Mouse (Mus musculus): ENCODE results near the gene Olfr1341. TPM values are rescaled to one million over a fixed set of nuclear protein-coding genes. Genes with fewer than 3 reads are reported as not detected.

Olfr1341 gene
- not detected in 2 replicates for total RNA-seq (2012; rRNA removed)
- not detected for polyA plus RNA-seq (2012; ENCODE audit: insufficient read depth in 1 of 2, insufficient read length in 2 of 2, low read depth in 1 of 2, low replicate concordance in 2 of 2, missing spikeins in 1 of 2)

DNA sequence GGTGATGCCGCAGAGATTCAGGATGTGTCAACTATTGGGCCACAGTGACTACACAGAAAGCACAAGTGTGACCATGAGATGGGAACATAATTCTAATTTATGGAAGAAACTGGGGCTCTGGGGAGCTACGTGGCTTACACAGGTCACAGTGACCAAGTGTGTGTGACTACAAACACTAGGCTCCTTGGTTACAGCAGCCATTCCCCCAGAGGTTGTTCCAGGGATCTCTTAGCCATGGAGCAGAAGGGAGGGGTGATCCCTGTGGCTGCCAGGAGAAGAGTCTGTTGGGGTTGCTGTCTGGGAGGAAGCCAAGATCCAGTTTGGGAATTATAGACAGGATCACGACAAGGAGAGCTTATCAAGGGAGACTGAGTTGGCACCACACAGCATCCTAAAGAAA lies at the start of gene Olfr1341:
Gene Olfr1341, plus strand, starts transcription at position 301 of the 400 bp plus-strand sequence.
- Histone ChIP-seq H3K36me3 (ENCODE audit: control insufficient read depth in 1 of 2, insufficient read depth in 2 of 2, low read length in 2 of 2) (no peaks in the 10 kb centered on the region), H3K9ac (ENCODE audit: control insufficient read depth, low read depth, low read length, poor library complexity, severe bottlenecking) (no peak within 1 kb of the TSS), H3K9me3 (replicated peaks; ENCODE audit: insufficient read depth, low read length) (no peaks in the 10 kb centered on the region), H3K79me2 (ENCODE audit: control insufficient read depth, insufficient read depth, low read length, poor library complexity) (no peaks in the 10 kb centered on the region), H3K27me3 (ENCODE audit: control insufficient read depth in 1 of 2, insufficient read depth in 2 of 2, low read length in 2 of 2) (no peaks in the 10 kb centered on the region; a peak in 1 of 4 replicates), H3K27ac (ENCODE audit: control insufficient read depth, low read depth, low read length) (no peak within 1 kb of the TSS), H3K4me1 (ENCODE audit: control insufficient read depth in 1 of 2, insufficient read depth in 2 of 2, low read length in 2 of 2) (no peaks in the 10 kb centered on the region), H3K4me3 (ENCODE audit: control insufficient read depth in 1 of 2, insufficient read depth in 1 of 2, low read depth in 2 of 2, low read length in 2 of 2) (no peak within 1 kb of the TSS)
- DNase-seq (ENCODE audit: low read depth, low spot score), result no peak
- TF ChIP-seq GATA1 (IDR thresholded peaks at IDR 0.05; ENCODE audit: low read depth, low read length) (no peak), RAD21 (IDR thresholded peaks at IDR 0.05; ENCODE audit: low read depth, low read length) (no peak), USF2 (IDR thresholded peaks at IDR 0.05; ENCODE audit: borderline replicate concordance in 1 of 2, insufficient read depth in 1 of 2, low read depth in 1 of 2, low read length in 2 of 2) (no peak), USF1 (IDR thresholded peaks at IDR 0.05; ENCODE audit: low read depth, low read length) (no peak), ZMIZ1 (IDR thresholded peaks at IDR 0.05; ENCODE audit: low read depth, low read length) (no peak), MAX (IDR thresholded peaks at IDR 0.05; ENCODE audit: low read length) (no peak), HCFC1 (IDR thresholded peaks at IDR 0.05; ENCODE audit: low read depth, low read length) (no peak)

DNA sequence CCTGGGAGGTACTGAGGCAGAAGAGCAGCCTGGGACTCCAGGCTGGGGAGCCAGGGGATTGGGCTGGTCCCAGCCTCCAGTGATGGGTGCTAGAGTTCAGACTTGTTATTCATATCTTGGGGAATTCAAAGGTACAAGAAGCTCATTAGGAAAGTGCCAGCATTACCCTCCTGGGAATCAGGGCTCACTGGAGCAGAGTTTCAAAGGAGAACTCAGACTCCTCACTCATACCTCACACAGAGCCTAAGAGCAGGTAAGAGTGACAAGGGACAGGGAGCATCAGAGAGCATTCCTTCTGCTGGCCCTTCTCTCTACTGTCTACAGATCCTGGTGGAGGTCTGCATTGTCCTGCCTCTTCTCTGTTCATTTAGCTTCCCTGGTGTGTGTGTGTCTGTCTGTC lies 44.7 kb upstream of the Olfr1341 start, which contains the start of gene Olfr62:
Gene Olfr62, plus strand, starts transcription at position 301 of the 400 bp plus-strand sequence.
- Histone ChIP-seq H3K79me2 (ENCODE audit: control insufficient read depth, insufficient read depth, low read length, poor library complexity) (no peaks in the 10 kb centered on the region), H3K9me3 (replicated peaks; ENCODE audit: insufficient read depth, low read length) (no peaks in the 10 kb centered on the region), H3K36me3 (ENCODE audit: control insufficient read depth in 1 of 2, insufficient read depth in 2 of 2, low read length in 2 of 2) (no peaks in the 10 kb centered on the region), H3K4me3 (ENCODE audit: control insufficient read depth in 1 of 2, insufficient read depth in 1 of 2, low read depth in 2 of 2, low read length in 2 of 2) (no peak within 1 kb of the TSS), H3K9ac (ENCODE audit: control insufficient read depth, low read depth, low read length, poor library complexity, severe bottlenecking) (no peak within 1 kb of the TSS), H3K27me3 (ENCODE audit: control insufficient read depth in 1 of 2, insufficient read depth in 2 of 2, low read length in 2 of 2) (no peaks in the 10 kb centered on the region; a peak in 1 of 4 replicates), H3K27ac (ENCODE audit: control insufficient read depth, low read depth, low read length) (no peak within 1 kb of the TSS), H3K4me1 (ENCODE audit: control insufficient read depth in 1 of 2, insufficient read depth in 2 of 2, low read length in 2 of 2) (no peaks in the 10 kb centered on the region)
- no peak for DNase-seq (ENCODE audit: low read depth, low spot score)
- TF ChIP-seq ZC3H11A (IDR thresholded peaks at IDR 0.05; ENCODE audit: low read depth, low read length) (no peak), TAL1 (IDR thresholded peaks at IDR 0.05; ENCODE audit: low read length) (no peak), MYB (IDR thresholded peaks at IDR 0.05; ENCODE audit: low read depth, low read length) (no peak)

GRCm38 (mm10) chr4:118687086-118687485 lies 16.2 kb upstream of the Olfr1341 start:
- H3K9ac ChIP-seq (ENCODE audit: control insufficient read depth, low read depth, low read length, poor library complexity, severe bottlenecking), result no peak overlapping the region
- no peaks in the 10 kb centered on the region for H3K36me3 ChIP-seq (ENCODE audit: control insufficient read depth in 1 of 2, insufficient read depth in 2 of 2, low read length in 2 of 2)
- peaks cover 0 to 1% of the 10 kb centered on the region in 2 experiments; a peak in 1 of 4 replicates for H3K27me3 ChIP-seq (ENCODE audit: control insufficient read depth in 1 of 2, insufficient read depth in 2 of 2, low read length in 2 of 2)
- no peak overlapping the region for H3K4me3 ChIP-seq (ENCODE audit: control insufficient read depth in 1 of 2, insufficient read depth in 1 of 2, low read depth in 2 of 2, low read length in 2 of 2)
- H3K79me2 ChIP-seq (ENCODE audit: control insufficient read depth, insufficient read depth, low read length, poor library complexity), result no peaks in the 10 kb centered on the region
- TF ChIP-seq USF1 (IDR thresholded peaks at IDR 0.05; ENCODE audit: low read depth, low read length), result no peak
- no peak for TF ChIP-seq MEF2A (IDR thresholded peaks at IDR 0.05; ENCODE audit: extremely low read depth, insufficient replicate concordance, low read depth, low read length, poor library complexity, severe bottlenecking)
- no peak for TF ChIP-seq ZNF384 (IDR thresholded peaks at IDR 0.05; ENCODE audit: low read depth, low read length)
- no peak for TF ChIP-seq POLR2AphosphoS5 (IDR thresholded peaks at IDR 0.05; ENCODE audit: borderline replicate concordance, low read depth, low read length)
- TF ChIP-seq NELFE (IDR thresholded peaks at IDR 0.05; ENCODE audit: low read depth, low read length), result no peak
- TF ChIP-seq NRF1 (IDR thresholded peaks at IDR 0.05; ENCODE audit: insufficient read depth, low read depth, low read length, poor library complexity, severe bottlenecking), result no peak
- no peak for TF ChIP-seq SMC3 (IDR thresholded peaks at IDR 0.05; ENCODE audit: low read depth, low read length)
- TF ChIP-seq RCOR1 (IDR thresholded peaks at IDR 0.05; ENCODE audit: low read depth, low read length), result no peak
- no peak for TF ChIP-seq ETS1 (IDR thresholded peaks at IDR 0.05; ENCODE audit: low read depth, low read length)
- no peak for TF ChIP-seq CHD2 (IDR thresholded peaks at IDR 0.05; ENCODE audit: low read length)
- TF ChIP-seq POLR2AphosphoS2 (IDR thresholded peaks at IDR 0.05; ENCODE audit: low read length), result no peak
- no peak for TF ChIP-seq ZMIZ1 (IDR thresholded peaks at IDR 0.05; ENCODE audit: low read depth, low read length)
- H3K27ac ChIP-seq (ENCODE audit: control insufficient read depth, low read depth, low read length), result no peak overlapping the region
- no peaks in the 10 kb centered on the region for H3K4me1 ChIP-seq (ENCODE audit: control insufficient read depth in 1 of 2, insufficient read depth in 2 of 2, low read length in 2 of 2)
- DNase-seq (ENCODE audit: low read depth, low spot score), result no peak
- H3K9me3 ChIP-seq (replicated peaks; ENCODE audit: insufficient read depth, low read length), result no peaks in the 10 kb centered on the region

Measured in MEL (cell line).